Mouse (Mus musculus) fibroblast of lung, adult 2 months (primary cell): ENCODE measurements around the gene Fthl17f.
"Not testable (repeated sequence)": the region's sequence is repeated elsewhere in the genome, so short reads cannot be mapped to it uniquely, and the experiment has no call there.

ENCODE experiments used
- DNase-seq: peaks from one replicate; pipeline ENCODE4 v3.0.0-alpha.2; 2011; ENCODE audit warnings: low read depth

The Fthl17f gene

GRCm38 (mm10) chrX:9062715-9063114 lies at the start of gene Fthl17f:
Gene Fthl17f, plus strand, starts transcription at chrX:9063015.
- not testable (repeated sequence) for DNase-seq

DNA sequence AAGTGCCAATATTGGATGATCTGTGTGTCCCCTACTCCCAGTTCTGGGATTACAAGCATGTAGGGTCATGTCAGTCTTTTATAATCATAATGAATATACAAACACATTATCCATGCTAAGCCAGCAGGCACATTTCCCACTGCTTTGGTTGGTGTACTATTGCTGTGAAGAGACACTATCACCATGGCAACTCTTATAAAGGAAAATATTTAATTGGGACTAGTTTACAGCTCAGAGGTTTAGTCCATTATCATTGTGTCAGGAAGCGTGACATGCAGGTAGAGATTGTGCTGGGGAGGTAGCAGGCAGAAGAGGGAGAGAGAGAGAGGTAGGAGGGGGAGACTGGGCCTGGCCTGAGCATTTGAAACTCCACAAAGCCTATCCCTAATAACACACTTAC lies 46.7 kb upstream of the Fthl17f start:
- no peak for DNase-seq

DNA sequence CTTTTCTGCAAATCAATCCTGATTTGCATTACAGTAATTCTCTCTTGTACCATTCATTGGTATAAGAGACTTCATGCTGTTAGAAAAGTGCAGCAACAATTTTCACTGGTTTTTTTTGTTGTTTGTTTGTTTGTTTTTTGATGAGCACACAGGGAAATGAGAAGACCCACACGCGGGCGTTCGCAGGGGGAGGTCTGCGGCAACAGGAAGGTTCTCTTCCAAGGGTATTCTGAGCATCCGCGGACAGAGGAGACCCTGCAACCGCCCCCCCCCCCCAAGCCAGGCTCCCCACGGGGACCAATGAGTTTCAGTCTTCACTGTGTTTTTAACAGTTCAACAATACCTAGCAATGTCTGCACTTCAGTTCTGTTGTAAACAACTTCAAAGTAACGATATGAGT lies 43.3 kb upstream of the Fthl17f start:
- no peak for DNase-seq

GRCm38 (mm10) chrX:9033193-9033592 lies 29.6 kb upstream of the Fthl17f start, which contains the start of gene Fthl17e:
Gene Fthl17e, plus strand, starts transcription at chrX:9033493.
- not testable (repeated sequence) for DNase-seq

DNA sequence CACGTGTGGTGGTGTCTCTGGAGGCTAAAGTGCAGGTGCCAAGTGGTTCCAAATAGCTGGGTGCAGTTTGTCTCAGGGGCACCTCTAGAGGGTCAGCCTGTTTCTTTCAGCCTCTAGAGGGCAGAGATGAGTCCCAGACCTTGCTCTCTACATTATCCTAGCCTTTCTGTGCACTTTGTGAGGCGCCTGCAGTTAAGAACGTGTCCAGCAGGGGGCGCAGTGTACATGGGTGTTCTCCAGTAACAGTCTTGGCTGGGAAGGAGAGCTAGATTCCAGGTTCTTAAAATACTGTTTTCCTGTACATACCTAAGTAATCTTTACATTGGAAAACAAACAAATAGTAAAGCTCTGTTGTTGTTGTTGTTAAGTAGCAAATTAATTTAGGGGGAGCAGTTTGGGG lies 21.2 kb upstream of the Fthl17f start:
- not testable (repeated sequence) for DNase-seq

- DNase-seq: not testable (repeated sequence)
These were observed 1.9 kb upstream of the Fthl17f start for GRCm38 (mm10) chrX:9060952-9061351.

DNA sequence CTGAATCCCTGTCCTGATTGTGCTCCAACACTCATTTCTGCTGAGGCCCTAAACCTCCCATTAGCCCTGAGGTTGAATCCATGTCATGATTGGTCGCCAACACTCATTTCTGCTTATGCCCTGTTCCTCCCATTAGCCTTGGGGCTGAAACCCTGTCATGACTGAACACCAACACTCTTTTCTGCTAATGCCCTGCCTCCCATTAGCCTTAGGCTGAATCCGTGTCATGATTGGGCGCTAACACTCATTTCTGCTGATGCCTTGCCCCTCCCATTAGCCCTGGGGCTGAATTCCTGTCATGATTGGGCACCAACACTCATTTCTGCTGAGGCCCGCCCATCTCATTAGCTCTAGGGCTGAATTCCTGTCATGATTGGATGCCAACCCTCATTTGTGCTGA lies 714 bp upstream of the Fthl17f start:
- no peak for DNase-seq

- DNase-seq: not testable (repeated sequence)
These were observed 14.9 kb downstream of the Fthl17f start for GRCm38 (mm10) chrX:9077699-9078098.

GRCm38 (mm10) chrX:9095066-9095465 lies 32.3 kb downstream of the Fthl17f start:
- DNase-seq: not testable (repeated sequence)

- DNase-seq: no peak
These were observed 41.4 kb downstream of the Fthl17f start, which contains the start of gene 4930402K13Rik for GRCm38 (mm10) chrX:9104262-9104661. Gene 4930402K13Rik, plus strand, starts transcription at chrX:9104562.

GRCm38 (mm10) chrX:9110381-9110780 lies 47.6 kb downstream of the Fthl17f start:
- no peak for DNase-seq
